Mouse (Mus musculus) skeletal muscle tissue, postnatal 0 days (tissue): ENCODE data around the gene Zfp169. TPM values are rescaled to one million over a fixed set of nuclear protein-coding genes. Genes with fewer than 3 reads are reported as not detected.
A peak's percentile ranks its signal among the peaks of the same experiment; 100 is the strongest.

ENCODE experiments used
- microRNA counts: library from miRNA; unstranded; fragments of <30 nt; microRNA quantifications from one replicate; lab custom pipeline; 2015
- microRNA-seq, 2 experiments: library from miRNA; unstranded; fragments of <30 nt; microRNA quantifications; one replicate each; pipeline ENCODE4; 2016
- polyA plus RNA-seq: library from polyadenylated mRNA; unstranded; fragments of >200 nt; fragmentation: Nextera tagmentation; extraction: Ambion mirVana; gene quantifications from 2 replicates; pipeline ENCODE4 v1.2.1, GENCODE M21; 2015

Zfp169 gene
- polyA plus RNA-seq = 0.72 and 0.86 TPM in 2 replicates

GRCm38 (mm10) chr13:48513003-48513929 lies at the start of gene Zfp169, which contains the start of gene A830005F24Rik:
Gene Zfp169, minus strand, starts transcription at chr13:48513451.
Gene A830005F24Rik, plus strand, starts transcription at chr13:48513570.

MicroRNA genes within 50 kb of the gene (microRNA counts, 519-probe panel; counts per million panel counts)
- microRNA mmu-let-7a (lab: Ali Mortazavi, UCI) = 7,386 counts per million, percentile 97 among the panel's probes with 10 or more counts
- microRNA mmu-let-7d (lab: Ali Mortazavi, UCI) = 7,507 counts per million, percentile 98 among the panel's probes with 10 or more counts
- microRNA mmu-let-7f (lab: Ali Mortazavi, UCI) = 6,321 counts per million, percentile 93 among the panel's probes with 10 or more counts

Small RNA genes lying within 50 kb of the gene (microRNA-seq; reads per million reads assigned to microRNA genes)
- gene Gm24111 = 0 reads per million in 2 experiments
- 63.4 to 89.3 reads per million in 2 experiments for gene Mirlet7a-1
- gene Mirlet7d = 10,856 to 12,095 reads per million in 2 experiments
- gene Mirlet7f-1 = 0 reads per million in 2 experiments

Other genes starting within 250 kb of the Zfp169 start
- gene A830005F24Rik, start 119 bp upstream of the Zfp169 start, polyA plus RNA-seq = 0.34 TPM in 1 of 2 replicates, not detected in the other
- 4.2 and 5.0 TPM in 2 replicates for gene Ptpdc1, start 112.2 kb upstream of the Zfp169 start, polyA plus RNA-seq
- gene Barx1, start 149.5 kb upstream of the Zfp169 start, polyA plus RNA-seq = not detected in 2 replicates